Mouse (Mus musculus) liver, adult 2 months (tissue): Measurements from ENCODE around the gene Ppp1r3g. TPM values are rescaled to one million over a fixed set of nuclear protein-coding genes. Genes with fewer than 3 reads are reported as not detected.

Source experiments
- DNase-seq: peaks from one replicate; pipeline ENCODE4 v3.0.0-alpha.2; 2011; ENCODE audit warnings: low read depth, low spot score; ENCODE audit errors: extremely low read depth
- H3K27ac ChIP-seq: fragments of 200-500 bp; replicated peaks from 2 replicates; pipeline ENCODE4 v1.5.1; 2012; ENCODE audit warnings: low read depth, mild to moderate bottlenecking, control low read depth, inconsistent platforms, low read length; ENCODE audit not compliant: insufficient read depth
- H3K27me3 ChIP-seq: fragments of 200-500 bp; 2 replicates; pipeline ENCODE4 v1.6.1; 2012; ENCODE audit warnings: mild to moderate bottlenecking, moderate library complexity, low read length, inconsistent platforms; ENCODE audit not compliant: control insufficient read depth, insufficient read depth
- H3K36me3 ChIP-seq: fragments of 200-500 bp; 2 replicates; pipeline ENCODE4 v1.6.1; 2012; ENCODE audit warnings: low read length, inconsistent platforms; ENCODE audit not compliant: control insufficient read depth, insufficient read depth
- H3K4me1 ChIP-seq: fragments of 200-500 bp; 2 replicates; pipeline ENCODE4 v1.6.1; 2011; ENCODE audit warnings: low read length; ENCODE audit not compliant: control insufficient read depth, insufficient read depth
- H3K4me3 ChIP-seq: fragments of 200-500 bp; 2 replicates; pipeline ENCODE4 v1.5.1; 2011; ENCODE audit warnings: low read depth, mild to moderate bottlenecking, control low read depth, low read length, moderate library complexity; ENCODE audit not compliant: insufficient read depth
- H3K79me2 ChIP-seq: fragments of 200-500 bp; 2 replicates; pipeline ENCODE4 v1.6.1; 2012; ENCODE audit warnings: inconsistent platforms, mild to moderate bottlenecking, low read length, moderate library complexity; ENCODE audit not compliant: control insufficient read depth, insufficient read depth
- H3K9ac ChIP-seq: fragments of 200-500 bp; 2 replicates; pipeline ENCODE4 v1.6.1; 2012; ENCODE audit warnings: low read depth, mild to moderate bottlenecking, control low read depth, inconsistent platforms, low read length
- CTCF ChIP-seq: fragments of 200-500 bp; IDR thresholded peaks from 2 replicates; pipeline ENCODE4 v1.5.1; 2011; ENCODE audit warnings: low read depth, low read length, control low read depth
- POLR2A ChIP-seq: fragments of 200-500 bp; IDR thresholded peaks from 2 replicates; pipeline ENCODE4 v1.6.1; 2011; ENCODE audit warnings: low read length, control low read depth; ENCODE audit not compliant: insufficient read depth; ENCODE audit errors: extremely low read depth
- whole genome bisulfite sequencing: fragments of 180-500 bp; shearing (Covaris S2); methylation state at CpG from one replicate; pipeline ENCODE4 v1.1.7; 2018; 5-methylcytosine and 5-hydroxymethylcytosine counted together
- polyA plus RNA-seq: library from polyadenylated mRNA; depleted of rRNA; stranded (reverse); fragments of >200 nt; gene quantifications from 2 replicates; pipeline ENCODE4 v1.2.3, GENCODE M21; 2012
- total RNA-seq: library from RNA; depleted of rRNA; stranded (reverse); fragments of >200 nt; gene quantifications from 2 replicates; pipeline ENCODE4 v1.2.3, GENCODE M21; 2014

The Ppp1r3g gene
- total and polyA plus RNA-seq, 2 experiments, result 0.22 to 4.7 TPM

DNA sequence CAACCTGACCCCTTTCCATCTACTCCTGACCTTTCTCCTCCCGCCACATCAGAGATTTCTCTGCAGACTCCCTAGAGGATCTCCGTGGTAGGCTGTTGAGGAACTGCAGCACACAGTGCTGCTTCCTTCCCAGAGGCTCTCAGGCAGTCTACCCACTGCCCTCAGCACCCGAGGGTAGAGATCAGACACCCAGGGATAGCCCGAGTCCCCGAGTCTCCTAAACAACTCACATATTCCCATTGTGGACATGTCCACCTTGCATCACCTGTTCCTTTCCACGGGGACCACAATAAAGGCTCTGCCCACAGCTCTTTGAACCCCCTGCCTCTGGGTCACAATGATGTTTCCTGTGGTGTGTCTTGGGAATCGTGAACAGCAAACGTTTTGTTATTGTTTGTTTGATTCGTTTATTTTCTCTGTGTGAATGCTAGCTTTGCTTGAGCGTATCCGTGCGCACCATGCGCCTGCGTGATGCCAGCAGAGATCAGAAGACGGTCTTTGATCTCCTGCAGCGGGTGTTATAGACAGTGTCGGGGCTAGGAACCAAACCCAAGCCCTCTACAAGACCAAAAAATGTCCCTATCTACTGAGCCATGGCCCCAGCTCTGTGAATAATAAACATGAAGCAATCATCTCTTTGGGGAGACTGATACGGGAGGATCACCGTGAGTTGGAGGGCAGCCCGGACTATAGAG, 11.8 kb upstream of the Ppp1r3g start:
- 65% methylated on average over 20 of the region's 20 CpGs for WGBS
- TF ChIP-seq CTCF (no peak), POLR2A (no peak)
- no peak for DNase-seq

GRCm38 (mm10) chr13:35947354-35948000, 11.2 kb upstream of the Ppp1r3g start:
- no peak overlapping the region; the same call in 1 of the 2 replicates for H3K9ac ChIP-seq
- 18% methylated on average over 14 of the region's 14 CpGs for WGBS
- H3K36me3 ChIP-seq, result no peaks in the 10 kb centered on the region
- no peaks in the 10 kb centered on the region for H3K79me2 ChIP-seq
- H3K4me3 ChIP-seq, result no peak overlapping the region; the same call in 1 of the 2 replicates
- H3K27me3 ChIP-seq, result no peaks in the 10 kb centered on the region
- H3K4me1 ChIP-seq, result no peaks in the 10 kb centered on the region
- TF ChIP-seq CTCF (peak; percentile 73; the same call in 1 of the 2 replicates), POLR2A (no peak)
- no peak overlapping the region for H3K27ac ChIP-seq
- DNase-seq, result peak; percentile 56

More for the DNA sequence above, 11.8 kb upstream of the Ppp1r3g start:
- Histone ChIP-seq H3K27me3 (no peaks in the 10 kb centered on the region), H3K4me3 (no peak overlapping the region), H3K9ac (no peak overlapping the region), H3K4me1 (no peaks in the 10 kb centered on the region), H3K79me2 (no peaks in the 10 kb centered on the region), H3K27ac (no peak overlapping the region), H3K36me3 (no peaks in the 10 kb centered on the region)

DNA sequence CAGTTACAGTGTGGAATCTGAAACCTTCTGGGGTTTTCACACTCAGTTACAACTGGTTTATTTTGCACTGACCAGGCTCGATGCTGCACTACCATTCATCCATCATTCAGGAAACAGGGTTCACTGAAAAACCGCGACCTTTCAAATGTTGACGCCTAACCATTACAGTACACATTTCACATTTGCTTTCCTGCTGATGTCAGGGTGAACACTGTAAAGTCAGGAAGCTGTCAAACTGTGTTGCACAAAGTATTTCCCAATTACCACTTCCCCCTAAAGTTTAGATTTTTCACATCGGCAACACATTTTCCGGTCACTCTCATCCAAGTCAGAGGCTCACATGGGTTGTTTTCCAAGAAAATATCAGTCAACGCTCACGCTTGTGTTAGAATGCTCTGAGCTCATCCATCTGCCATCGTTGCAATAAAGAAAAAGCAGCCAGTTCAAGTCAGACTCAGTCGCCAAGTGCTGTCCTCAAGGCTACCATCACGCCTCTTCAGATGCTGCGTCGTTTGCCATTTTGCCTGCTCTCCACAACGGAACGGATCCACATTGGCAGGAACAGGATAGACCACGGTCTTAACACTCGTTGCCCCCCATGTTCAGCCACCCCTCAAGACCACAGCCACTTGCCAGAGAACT, 8.7 kb upstream of the Ppp1r3g start:
- WGBS, result 79% methylated on average over 17 of the region's 17 CpGs
- H3K36me3 ChIP-seq, result no peaks in the 10 kb centered on the region
- no peak overlapping the region for H3K27ac ChIP-seq
- no peaks in the 10 kb centered on the region for H3K4me1 ChIP-seq
- TF ChIP-seq CTCF, result no peak
- TF ChIP-seq POLR2A, result no peak
- no peaks in the 10 kb centered on the region for H3K27me3 ChIP-seq
- DNase-seq, result no peak
- H3K9ac ChIP-seq, result no peak overlapping the region
- H3K4me3 ChIP-seq, result no peak overlapping the region
- no peaks in the 10 kb centered on the region for H3K79me2 ChIP-seq

DNA sequence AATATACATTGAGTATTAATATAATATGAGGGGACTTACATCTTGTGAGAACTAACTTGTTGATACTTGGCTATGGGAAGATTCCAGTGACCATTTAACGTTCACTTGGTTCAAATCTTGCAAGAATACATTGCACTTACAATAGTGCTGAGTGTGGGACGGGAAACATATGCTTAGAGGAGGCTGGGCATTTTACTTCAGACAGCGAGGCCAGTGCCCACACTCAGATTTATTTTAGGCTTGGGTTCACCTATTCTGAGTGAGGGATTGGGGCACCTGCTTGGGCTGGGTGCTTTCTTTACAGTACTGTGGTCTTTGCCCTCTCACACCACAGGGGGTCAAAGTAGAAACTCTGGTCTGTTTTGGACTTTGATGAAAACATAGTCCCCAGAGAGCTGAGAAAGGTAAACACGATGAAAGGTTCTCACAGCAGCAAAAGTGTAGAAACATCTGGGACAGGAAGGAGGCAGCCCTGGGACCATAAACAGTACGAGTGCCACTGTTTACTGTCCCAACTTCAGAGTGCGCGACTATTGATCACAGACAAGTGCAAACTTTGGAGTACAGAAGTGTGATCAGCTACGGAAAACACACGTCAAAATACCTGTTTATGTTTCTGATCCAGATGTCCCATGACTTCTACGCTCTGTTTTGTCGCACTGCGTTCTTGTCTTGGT, 890 bp downstream of the Ppp1r3g start:
- 22% methylated on average over 12 of the region's 12 CpGs for WGBS
- peak overlapping the region; percentile 49 for H3K9ac ChIP-seq
- peak; percentile 100 for DNase-seq
- H3K4me3 ChIP-seq, result no peak overlapping the region
- H3K4me1 ChIP-seq, result peaks cover 14% of the 10 kb centered on the region
- no peaks in the 10 kb centered on the region for H3K27me3 ChIP-seq
- H3K36me3 ChIP-seq, result no peaks in the 10 kb centered on the region
- TF ChIP-seq CTCF (no peak), POLR2A (no peak)
- no peaks in the 10 kb centered on the region for H3K79me2 ChIP-seq
- peak overlapping the region; percentile 77 for H3K27ac ChIP-seq

DNA sequence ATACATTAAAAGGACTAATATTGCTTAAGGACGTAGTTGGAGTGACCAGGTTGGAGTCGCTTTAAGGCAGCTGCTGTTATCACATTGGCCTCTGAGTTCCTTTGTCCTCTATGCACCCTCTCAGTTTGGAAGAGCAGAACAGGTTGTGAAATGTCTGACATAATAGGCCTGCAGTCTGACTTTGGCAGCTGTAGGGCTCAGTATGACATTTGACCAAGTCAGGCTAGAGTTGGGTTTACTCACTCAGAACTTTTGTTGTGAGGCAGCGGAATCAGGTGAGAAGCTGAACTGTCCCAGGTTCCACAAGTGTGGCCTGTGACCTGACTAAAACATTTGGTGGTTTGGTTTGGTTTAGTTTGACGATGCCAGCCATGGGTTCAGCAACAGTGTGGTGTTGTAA, 4.9 kb downstream of the Ppp1r3g start:
- WGBS, result 24% methylated on average over 4 of the region's 4 CpGs
- H3K4me1 ChIP-seq, result peaks cover 17% of the 10 kb centered on the region
- H3K27me3 ChIP-seq, result no peaks in the 10 kb centered on the region
- no peak overlapping the region for H3K4me3 ChIP-seq
- H3K9ac ChIP-seq, result no peak overlapping the region
- H3K79me2 ChIP-seq, result no peaks in the 10 kb centered on the region
- DNase-seq, result peak; percentile 100
- no peaks in the 10 kb centered on the region for H3K36me3 ChIP-seq
- TF ChIP-seq POLR2A (no peak), CTCF (no peak)
- peak overlapping the region; percentile 78 for H3K27ac ChIP-seq

GRCm38 (mm10) chr13:35967690-35968089, 9.1 kb downstream of the Ppp1r3g start:
- H3K27ac ChIP-seq, result no peak overlapping the region
- peak overlapping the region; percentile 90 for H3K9ac ChIP-seq
- DNase-seq, result no peak
- H3K4me1 ChIP-seq, result peaks cover 11% of the 10 kb centered on the region; the same call in 1 of the 2 replicates
- WGBS, result 40% methylated on average over 15 of the region's 15 CpGs
- no peaks in the 10 kb centered on the region for H3K36me3 ChIP-seq
- TF ChIP-seq CTCF (no peak), POLR2A (no peak)
- no peaks in the 10 kb centered on the region for H3K79me2 ChIP-seq
- no peaks in the 10 kb centered on the region for H3K27me3 ChIP-seq
- H3K4me3 ChIP-seq, result no peak overlapping the region
